Mouse (Mus musculus) heart, embryonic 13.5 days (tissue): ENCODE results near the gene 1600014C23Rik. TPM values are rescaled to one million over a fixed set of nuclear protein-coding genes. Genes with fewer than 3 reads are reported as not detected.

Source experiments
- ATAC-seq: fragments of 200-750 bp; cut with Nextera tagmentation; 2 replicates; pipeline ENCODE4 v1.8.0; 2017; ENCODE audit warnings: moderate TSS enrichment; ENCODE audit not compliant: insufficient number of reproducible peaks, low FRiP score, low TSS enrichment; ENCODE audit errors: extremely low read depth
- H3K27ac ChIP-seq: fragments of 300-500 bp; sonication (generic); replicated peaks from 2 replicates; pipeline ENCODE4 v1.5.1; 2015; ENCODE audit warnings: moderate library complexity, mild to moderate bottlenecking, inconsistent platforms
- H3K27me3 ChIP-seq: fragments of 300-500 bp; sonication (generic); replicated peaks from 2 replicates; pipeline ENCODE4 v1.6.1; 2015; ENCODE audit warnings: mild to moderate bottlenecking, inconsistent platforms
- H3K36me3 ChIP-seq: fragments of 300-500 bp; sonication (generic); 2 replicates; pipeline ENCODE4 v1.6.1; 2015; ENCODE audit warnings: mild to moderate bottlenecking, inconsistent platforms
- H3K4me1 ChIP-seq: fragments of 300-500 bp; sonication (generic); 2 replicates; pipeline ENCODE4 v1.6.1; 2015; ENCODE audit warnings: inconsistent platforms
- H3K4me2 ChIP-seq: fragments of 300-500 bp; sonication (generic); 2 replicates; pipeline ENCODE4 v1.6.1; 2015; ENCODE audit warnings: inconsistent platforms, mild to moderate bottlenecking, moderate library complexity
- H3K4me3 ChIP-seq: fragments of 300-500 bp; sonication (generic); 2 replicates; pipeline ENCODE4 v1.5.1; 2015; ENCODE audit warnings: moderate library complexity, mild to moderate bottlenecking, inconsistent platforms
- H3K9ac ChIP-seq: fragments of 300-500 bp; sonication (generic); 2 replicates; pipeline ENCODE4 v1.6.1; 2015; ENCODE audit warnings: inconsistent platforms, mild to moderate bottlenecking, moderate library complexity
- H3K9me3 ChIP-seq: fragments of 300-500 bp; sonication (generic); 2 replicates; pipeline ENCODE4 v1.6.1; 2016; ENCODE audit warnings: inconsistent platforms
- WGBS: fragments of 180-500 bp; shearing (Covaris S2); methylation state at CpG from one replicate; pipeline ENCODE4 v1.1.7; 2015; ENCODE audit warnings: mixed read lengths; 5-methylcytosine and 5-hydroxymethylcytosine counted together
- polyA plus RNA-seq: library from polyadenylated mRNA; unstranded; fragments of >200 nt; fragmentation: Nextera tagmentation; extraction: Ambion mirVana; gene quantifications from 2 replicates; pipeline ENCODE4 v1.2.1, GENCODE M21; 2015

The 1600014C23Rik gene
- polyA plus RNA-seq, 1 experiment from 2014 or later = 0.84 TPM

DNA sequence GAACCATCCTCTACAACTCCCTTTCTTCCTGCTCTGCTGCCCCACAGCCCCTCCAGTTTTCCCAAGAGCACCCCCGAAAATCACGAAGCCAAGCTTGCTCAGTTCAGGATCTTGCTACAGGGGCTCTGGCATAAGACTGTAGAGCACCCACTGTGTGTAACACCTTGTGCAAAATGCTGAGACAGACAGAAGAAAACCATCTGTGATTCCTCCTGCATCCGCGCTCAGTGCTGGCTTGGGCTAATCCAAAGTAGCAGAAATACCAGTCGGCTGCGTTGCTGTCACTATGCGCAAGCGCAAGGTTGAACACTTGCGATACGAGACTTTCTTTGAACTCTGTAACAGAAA lies 9.1 kb downstream of the 1600014C23Rik start:
- Histone ChIP-seq H3K9ac (no peak overlapping the region), H3K4me1 (peaks cover 31% of the 10 kb centered on the region), H3K4me2 (no peak overlapping the region; the same call in 1 of the 2 replicates), H3K27me3 (no peaks in the 10 kb centered on the region; the same call in 1 of the 2 replicates), H3K27ac (no peak overlapping the region), H3K9me3 (no peaks in the 10 kb centered on the region), H3K4me3 (no peak overlapping the region), H3K36me3 (no peaks in the 10 kb centered on the region)
- no peak for ATAC-seq
- 82% methylated on average over 10 of the region's 10 CpGs for WGBS

DNA sequence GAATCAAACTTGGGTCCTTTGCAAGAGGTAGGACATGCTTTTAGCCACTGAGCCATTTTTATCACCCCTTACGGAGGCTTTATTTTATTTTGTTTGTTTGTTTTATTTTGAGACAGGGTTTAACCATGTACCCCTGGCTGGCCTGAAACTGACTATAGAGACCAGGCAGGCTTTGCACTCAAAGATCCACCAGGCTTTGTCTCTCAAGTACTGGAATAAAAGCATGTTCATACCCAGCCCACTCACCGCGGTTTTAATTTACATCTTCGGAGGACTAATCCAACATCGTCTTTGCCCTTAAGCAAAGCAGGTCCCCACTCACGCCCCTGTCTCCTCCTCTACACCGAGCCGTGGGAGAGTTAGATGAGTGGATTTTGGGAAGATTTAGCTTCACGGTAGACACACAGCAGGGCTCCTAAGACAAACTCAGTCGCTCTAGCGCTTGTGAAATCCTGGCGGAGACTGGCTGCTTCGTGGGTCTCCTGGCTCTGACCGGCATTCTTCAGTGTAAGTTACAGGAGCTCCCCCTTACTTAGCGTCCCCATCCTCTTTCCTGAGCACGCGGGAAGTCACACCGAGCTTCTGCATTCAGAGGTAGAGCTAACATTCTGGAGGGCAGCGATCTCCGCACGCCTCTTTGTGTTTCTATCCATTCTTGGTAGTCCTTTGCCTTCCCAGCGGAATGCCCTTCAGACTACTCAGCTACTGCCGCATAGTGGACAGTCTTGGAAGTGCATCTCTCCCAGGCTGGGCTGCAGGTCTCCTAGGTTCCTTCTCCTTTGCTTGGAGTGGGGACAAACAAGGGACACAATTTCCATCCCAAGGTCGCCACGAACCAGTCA lies 9.7 kb downstream of the 1600014C23Rik start:
- 5% methylated on average over 25 of the region's 25 CpGs for WGBS
- peaks cover 25% of the 10 kb centered on the region for H3K4me1 ChIP-seq
- no peaks in the 10 kb centered on the region; the same call in 1 of the 2 replicates for H3K27me3 ChIP-seq
- H3K9ac ChIP-seq = peak overlapping the region; percentile 79
- no peaks in the 10 kb centered on the region for H3K36me3 ChIP-seq
- H3K27ac ChIP-seq = peak overlapping the region; percentile 60
- H3K4me3 ChIP-seq = peak overlapping the region; percentile 50
- H3K9me3 ChIP-seq = no peaks in the 10 kb centered on the region
- peak overlapping the region; percentile 72 for H3K4me2 ChIP-seq
- no peak for ATAC-seq

DNA sequence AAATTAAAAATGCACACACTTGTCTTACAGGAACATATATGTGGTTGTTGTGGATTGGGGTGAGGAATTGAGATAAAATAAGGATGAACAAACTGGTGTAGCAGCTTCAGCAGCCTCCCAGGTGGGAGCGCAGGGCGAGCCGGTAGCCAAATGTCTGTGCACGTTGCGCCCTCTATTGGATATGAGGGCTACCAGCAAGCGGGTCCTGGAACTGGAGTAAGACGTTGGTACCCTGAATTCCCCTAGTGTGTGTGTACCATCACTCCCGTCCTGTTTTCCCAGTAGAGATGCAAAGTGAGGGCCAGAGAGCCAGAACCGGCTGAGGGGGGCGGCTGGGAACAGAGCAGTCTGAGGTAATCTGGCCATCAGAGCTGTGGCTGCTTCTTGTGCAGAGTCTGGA lies 15.3 kb downstream of the 1600014C23Rik start:
- H3K27me3 ChIP-seq = peaks cover 3% of the 10 kb centered on the region; the same call in 1 of the 2 replicates
- WGBS = 5% methylated on average over 10 of the region's 10 CpGs
- peaks cover 3% of the 10 kb centered on the region for H3K4me1 ChIP-seq
- H3K9me3 ChIP-seq = no peaks in the 10 kb centered on the region
- H3K27ac ChIP-seq = no peak overlapping the region
- no peak for ATAC-seq
- H3K36me3 ChIP-seq = no peaks in the 10 kb centered on the region
- H3K4me2 ChIP-seq = no peak overlapping the region
- H3K9ac ChIP-seq = no peak overlapping the region
- no peak overlapping the region for H3K4me3 ChIP-seq

DNA sequence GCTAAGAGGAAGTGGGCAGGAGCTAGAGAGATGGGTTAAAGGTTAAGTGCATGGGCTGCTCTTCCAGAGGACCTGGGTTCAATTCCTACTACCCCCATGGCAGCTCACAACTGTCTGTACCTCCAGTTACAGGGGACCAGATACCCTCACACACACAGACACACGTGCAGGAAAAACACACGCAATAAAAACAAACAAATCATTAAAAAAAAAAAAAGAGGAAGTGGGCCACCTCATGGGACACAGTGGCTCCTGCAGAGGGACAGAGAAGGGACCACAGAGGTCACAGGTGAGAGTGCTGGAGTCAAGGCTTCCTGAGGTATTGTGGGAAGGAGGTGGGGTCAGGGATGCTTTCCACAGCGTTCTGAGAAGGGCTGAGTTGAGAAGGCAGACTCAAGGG lies 22.1 kb downstream of the 1600014C23Rik start:
- H3K4me2 ChIP-seq = no peak overlapping the region
- no peaks in the 10 kb centered on the region for H3K9me3 ChIP-seq
- H3K4me1 ChIP-seq = peaks cover 20% of the 10 kb centered on the region
- no peak overlapping the region for H3K9ac ChIP-seq
- H3K36me3 ChIP-seq = no peaks in the 10 kb centered on the region
- no peak overlapping the region for H3K27ac ChIP-seq
- 58% methylated on average over 3 of the region's 3 CpGs for WGBS
- H3K4me3 ChIP-seq = no peak overlapping the region
- no peak for ATAC-seq
- H3K27me3 ChIP-seq = no peaks in the 10 kb centered on the region

DNA sequence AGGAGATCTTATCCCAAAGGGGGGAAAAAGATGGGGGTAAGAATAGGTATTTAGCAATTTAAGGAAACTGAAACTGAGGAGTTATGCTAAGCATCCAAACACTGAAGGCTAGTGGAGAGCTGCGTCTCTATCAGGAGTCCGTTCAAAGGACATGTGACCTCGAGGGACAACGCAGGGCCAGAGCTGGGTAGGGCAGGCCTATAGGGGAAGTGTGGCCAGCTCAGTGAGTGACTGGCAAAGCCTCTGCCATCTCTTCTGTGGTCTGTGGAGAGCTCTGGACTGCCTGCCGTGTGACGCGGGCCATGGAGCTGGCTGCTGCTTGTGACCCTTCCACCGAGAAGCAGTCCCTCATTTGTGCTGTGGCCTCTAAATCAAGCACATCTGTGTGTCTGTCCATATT lies 23.2 kb downstream of the 1600014C23Rik start:
- Histone ChIP-seq H3K27me3 (no peaks in the 10 kb centered on the region), H3K27ac (no peak overlapping the region), H3K36me3 (no peaks in the 10 kb centered on the region), H3K4me1 (peaks cover 20% of the 10 kb centered on the region), H3K4me3 (no peak overlapping the region), H3K4me2 (no peak overlapping the region), H3K9ac (no peak overlapping the region), H3K9me3 (no peaks in the 10 kb centered on the region)
- 59% methylated on average over 8 of the region's 8 CpGs for WGBS
- no peak for ATAC-seq

DNA sequence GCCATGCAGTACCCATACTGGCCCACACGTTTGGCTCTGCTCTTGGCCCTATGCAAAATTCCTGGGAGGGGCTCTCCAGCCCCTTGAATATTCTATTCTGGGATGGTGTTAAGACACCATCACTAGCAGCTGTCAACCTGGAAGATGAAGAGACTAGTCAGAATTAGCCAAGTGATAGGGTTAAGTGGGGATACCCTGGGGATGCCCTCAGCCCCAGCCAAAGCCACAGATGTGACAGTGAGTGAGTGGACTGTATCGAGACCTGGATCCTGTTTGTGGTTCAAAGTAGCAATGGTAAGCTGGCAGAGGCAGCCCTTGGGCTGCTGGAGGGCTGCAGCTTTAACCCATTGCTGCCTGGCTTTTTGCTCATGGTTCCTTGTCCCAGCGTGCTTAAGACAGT lies 23.8 kb downstream of the 1600014C23Rik start:
- Histone ChIP-seq H3K27ac (no peak overlapping the region), H3K36me3 (no peaks in the 10 kb centered on the region), H3K9me3 (no peaks in the 10 kb centered on the region), H3K4me2 (no peak overlapping the region), H3K27me3 (no peaks in the 10 kb centered on the region), H3K4me1 (peaks cover 20% of the 10 kb centered on the region), H3K9ac (no peak overlapping the region), H3K4me3 (no peak overlapping the region)
- ATAC-seq = no peak
- 26% methylated on average over 3 of the region's 3 CpGs for whole genome bisulfite sequencing

DNA sequence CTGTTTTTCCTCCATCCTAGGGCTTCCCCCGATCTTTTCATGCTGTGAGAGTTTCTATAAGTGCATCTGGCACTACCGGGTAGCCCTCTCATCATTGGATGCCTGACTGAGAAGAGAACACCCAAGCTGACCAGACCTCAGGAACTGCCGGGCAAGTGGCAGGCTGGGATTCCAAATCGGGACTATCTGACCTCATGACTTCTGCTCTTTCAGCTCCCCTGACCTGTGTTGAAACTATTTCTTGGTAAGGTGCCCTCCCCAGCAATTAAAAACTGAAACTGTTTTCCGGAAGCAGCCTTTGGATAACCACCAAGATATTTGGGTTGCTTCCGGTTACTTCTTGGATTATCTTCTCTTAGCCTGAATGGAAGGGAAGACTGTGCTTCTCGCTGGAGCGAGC lies 25.5 kb downstream of the 1600014C23Rik start:
- peaks cover 20% of the 10 kb centered on the region for H3K4me1 ChIP-seq
- WGBS = 74% methylated on average over 8 of the region's 8 CpGs
- no peak overlapping the region for H3K4me2 ChIP-seq
- H3K9ac ChIP-seq = no peak overlapping the region
- no peaks in the 10 kb centered on the region for H3K27me3 ChIP-seq
- no peaks in the 10 kb centered on the region for H3K9me3 ChIP-seq
- H3K4me3 ChIP-seq = no peak overlapping the region
- H3K27ac ChIP-seq = no peak overlapping the region
- ATAC-seq = no peak
- no peaks in the 10 kb centered on the region for H3K36me3 ChIP-seq

DNA sequence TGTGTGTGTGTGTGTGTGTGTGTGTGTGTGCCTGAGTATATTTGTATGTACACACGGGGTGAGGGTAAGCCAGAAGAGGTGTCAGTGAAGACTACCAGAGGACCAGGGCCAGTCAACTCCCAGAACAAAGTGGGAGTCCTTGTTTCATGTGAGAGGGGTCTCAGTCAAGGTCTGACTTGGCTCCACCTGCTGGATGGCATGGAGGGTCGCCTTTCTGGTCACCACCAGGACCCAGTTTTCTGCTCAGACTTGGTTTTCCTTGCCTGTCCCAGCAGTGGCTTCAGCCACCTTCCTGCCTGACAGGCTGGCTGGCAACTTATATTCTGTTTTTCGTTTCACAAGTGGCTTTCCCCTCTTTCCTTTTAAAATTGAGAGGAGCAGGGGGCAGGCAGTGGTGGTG lies 26.3 kb downstream of the 1600014C23Rik start:
- H3K4me3 ChIP-seq = no peak overlapping the region
- no peaks in the 10 kb centered on the region for H3K36me3 ChIP-seq
- no peaks in the 10 kb centered on the region for H3K27me3 ChIP-seq
- H3K4me2 ChIP-seq = no peak overlapping the region
- H3K27ac ChIP-seq = no peak overlapping the region
- peaks cover 20% of the 10 kb centered on the region for H3K4me1 ChIP-seq
- 23% methylated on average over 3 of the region's 3 CpGs for WGBS
- no peak overlapping the region for H3K9ac ChIP-seq
- no peaks in the 10 kb centered on the region for H3K9me3 ChIP-seq
- no peak for ATAC-seq

DNA sequence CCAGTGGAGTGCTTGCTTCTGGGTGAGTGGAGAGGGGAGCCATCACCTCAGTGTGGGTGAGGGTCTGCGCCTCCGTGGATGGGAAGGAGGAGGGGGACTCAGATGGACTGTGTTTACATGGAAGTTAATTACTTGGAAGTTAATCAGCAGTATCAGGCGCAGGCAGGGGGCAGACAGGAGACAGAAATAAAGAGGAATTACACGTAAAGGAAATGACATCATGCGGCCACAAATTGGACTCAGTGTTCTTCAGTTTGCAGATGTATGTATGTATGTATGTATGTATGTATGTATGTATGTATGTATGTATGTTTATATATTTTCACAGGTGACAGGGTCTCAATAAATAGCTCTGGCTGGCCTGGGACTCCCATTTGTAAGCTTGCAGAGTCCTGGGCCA lies 26.8 kb downstream of the 1600014C23Rik start:
- H3K36me3 ChIP-seq = no peaks in the 10 kb centered on the region
- H3K4me3 ChIP-seq = no peak overlapping the region
- 67% methylated on average over 5 of the region's 5 CpGs for WGBS
- no peak for ATAC-seq
- H3K27me3 ChIP-seq = no peaks in the 10 kb centered on the region
- no peak overlapping the region for H3K4me2 ChIP-seq
- H3K27ac ChIP-seq = no peak overlapping the region
- no peaks in the 10 kb centered on the region for H3K9me3 ChIP-seq
- no peak overlapping the region for H3K9ac ChIP-seq
- peaks cover 20% of the 10 kb centered on the region for H3K4me1 ChIP-seq

DNA sequence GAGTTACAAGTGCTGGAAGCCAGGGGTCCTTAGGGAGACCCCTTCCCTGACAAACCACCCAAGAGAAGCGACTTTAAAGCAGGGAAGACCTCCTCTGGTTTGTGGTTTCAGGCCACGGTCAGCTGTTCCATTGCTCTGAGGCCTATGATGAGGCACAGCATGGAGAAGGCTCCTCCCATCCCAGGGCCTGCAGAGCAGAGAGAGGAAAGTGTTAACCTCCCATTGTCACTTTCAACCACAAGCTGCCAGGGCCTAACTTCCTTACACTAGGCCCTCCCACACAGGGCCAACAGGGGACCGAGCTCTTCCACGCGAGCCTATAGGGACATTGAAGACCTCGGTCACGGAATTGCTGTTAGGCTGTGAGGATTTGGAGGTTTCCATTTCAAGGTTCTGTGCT lies 30.5 kb downstream of the 1600014C23Rik start:
- Histone ChIP-seq H3K27ac (no peak overlapping the region), H3K4me2 (no peak overlapping the region), H3K9ac (no peak overlapping the region), H3K4me1 (peaks cover 19% of the 10 kb centered on the region), H3K4me3 (no peak overlapping the region), H3K36me3 (peaks cover 11% of the 10 kb centered on the region), H3K9me3 (no peaks in the 10 kb centered on the region), H3K27me3 (no peaks in the 10 kb centered on the region)
- WGBS = 47% methylated on average over 7 of the region's 7 CpGs
- no peak for ATAC-seq

DNA sequence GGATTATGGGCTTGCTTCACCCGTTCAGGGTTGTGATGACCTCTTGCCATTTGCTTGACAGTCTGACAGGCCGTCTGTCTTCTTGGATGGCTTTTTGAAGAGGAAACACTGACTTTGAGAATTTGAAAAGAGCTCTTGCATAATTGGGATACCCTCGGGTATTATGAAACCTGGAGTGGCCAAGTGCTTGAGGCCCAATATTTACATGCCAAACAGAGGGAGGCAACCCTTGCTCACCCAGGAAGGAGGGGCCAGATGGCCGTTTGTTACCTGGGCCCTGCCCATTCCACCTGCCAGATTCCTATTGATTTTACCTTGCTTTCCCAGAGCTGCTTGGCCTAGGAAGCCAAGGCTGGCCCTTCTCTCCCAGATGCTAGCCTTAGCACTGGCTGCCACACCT lies 31.4 kb downstream of the 1600014C23Rik start:
- Histone ChIP-seq H3K36me3 (peaks cover 16% of the 10 kb centered on the region), H3K4me1 (peaks cover 19% of the 10 kb centered on the region), H3K4me2 (no peak overlapping the region), H3K27me3 (no peaks in the 10 kb centered on the region), H3K9me3 (no peaks in the 10 kb centered on the region), H3K27ac (no peak overlapping the region), H3K4me3 (no peak overlapping the region), H3K9ac (no peak overlapping the region)
- 61% methylated on average over 4 of the region's 4 CpGs for WGBS
- ATAC-seq = no peak

DNA sequence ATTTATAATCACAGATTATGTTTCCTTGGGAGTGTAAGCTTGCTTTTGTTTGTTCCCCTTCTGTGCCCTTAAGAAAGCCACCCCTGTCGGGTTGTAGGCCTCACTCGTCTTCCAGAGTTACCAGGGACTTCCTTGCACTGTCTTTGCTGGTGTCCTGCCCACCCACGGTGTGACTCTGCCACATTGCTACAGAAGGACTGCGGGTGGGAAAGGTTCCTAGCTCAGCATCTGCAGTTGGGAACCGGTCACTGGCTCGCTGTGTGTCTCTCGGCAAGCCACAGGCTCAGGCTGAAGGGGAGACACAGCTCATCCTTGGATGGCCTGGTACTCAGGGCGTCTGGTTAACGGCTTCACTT lies 32.4 kb downstream of the 1600014C23Rik start:
- 61% methylated on average over 9 of the region's 9 CpGs for WGBS
- H3K4me2 ChIP-seq = no peak overlapping the region
- H3K4me1 ChIP-seq = peaks cover 14% of the 10 kb centered on the region
- H3K9ac ChIP-seq = peak overlapping the region; percentile 63
- H3K27me3 ChIP-seq = no peaks in the 10 kb centered on the region
- no peaks in the 10 kb centered on the region for H3K9me3 ChIP-seq
- no peak overlapping the region for H3K4me3 ChIP-seq
- ATAC-seq = no peak
- H3K36me3 ChIP-seq = peaks cover 22% of the 10 kb centered on the region
- H3K27ac ChIP-seq = peak overlapping the region; percentile 78
